Mouse (Mus musculus): ENCODE data around the gene Myo3b. TPM values are rescaled to one million over a fixed set of nuclear protein-coding genes. Genes with fewer than 3 reads are reported as not detected.

Gene Myo3b
- polyA plus RNA-seq, 1 experiment from 2014 or later, result 0.24 TPM

DNA sequence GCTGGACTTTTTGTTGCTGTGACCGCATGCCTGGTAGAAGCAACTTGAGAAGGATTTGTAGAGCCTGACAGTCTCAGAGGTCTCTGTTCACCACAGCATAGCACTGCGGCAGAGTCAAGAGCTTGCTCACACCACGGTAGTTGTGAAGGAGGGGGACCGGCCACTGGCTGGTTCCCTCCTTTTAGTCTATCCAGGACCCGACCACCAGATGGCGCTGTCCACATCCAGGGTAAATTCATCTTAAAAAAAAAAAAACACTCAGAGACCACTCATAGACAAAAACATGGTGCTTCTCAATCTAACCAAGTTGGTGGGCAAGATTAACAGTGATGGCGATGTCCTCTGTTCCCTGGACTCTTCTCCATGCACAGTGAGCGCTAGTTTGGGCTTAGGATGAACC lies 1.7 kb upstream of the Myo3b start:
- peak; percentile 52 for TF ChIP-seq CTCF (IDR thresholded peaks at IDR 0.05; ENCODE audit: low read depth)
- H3K4me1 ChIP-seq (ENCODE audit: insufficient read depth), result no peaks in the 10 kb centered on the region
- H3K27ac ChIP-seq (ENCODE audit: low read depth), result no peak overlapping the region
- no peak overlapping the region for H3K4me3 ChIP-seq (ENCODE audit: low read depth, low read length)
- ATAC-seq (ENCODE audit: insufficient read depth) (no peak), DNase-seq (peak; percentile 14)
- 74% methylated on average over 8 of the region's 8 CpGs for WGBS
- H3K27me3 ChIP-seq (ENCODE audit: insufficient read depth, low read length), result no peaks in the 10 kb centered on the region
- no peaks in the 10 kb centered on the region for H3K9me3 ChIP-seq (ENCODE audit: low read depth, low read length)
- no peak overlapping the region for H3K9ac ChIP-seq
- H3K4me2 ChIP-seq, result no peak overlapping the region
- no peaks in the 10 kb centered on the region for H3K36me3 ChIP-seq (ENCODE audit: insufficient read depth)

GRCm38 (mm10) chr2:70044466-70044865 lies 5.5 kb downstream of the Myo3b start:
- Histone ChIP-seq H3K4me2 (no peak overlapping the region), H3K36me3 (ENCODE audit: insufficient read depth) (no peaks in the 10 kb centered on the region), H3K4me1 (ENCODE audit: insufficient read depth) (no peaks in the 10 kb centered on the region), H3K4me3 (ENCODE audit: low read depth, low read length) (no peak overlapping the region), H3K9me3 (ENCODE audit: low read depth, low read length) (no peaks in the 10 kb centered on the region), H3K27me3 (ENCODE audit: insufficient read depth, low read length) (no peaks in the 10 kb centered on the region), H3K27ac (ENCODE audit: low read depth) (no peak overlapping the region), H3K9ac (no peak overlapping the region)
- TF ChIP-seq CTCF (IDR thresholded peaks at IDR 0.05; ENCODE audit: low read depth), result no peak
- no peak for ATAC-seq (ENCODE audit: insufficient read depth)
- no peak for DNase-seq
- WGBS, result 55% methylated on average over 6 of the region's 6 CpGs

- H3K4me3 ChIP-seq (ENCODE audit: low read depth, low read length), result no peak overlapping the region
- H3K27me3 ChIP-seq (ENCODE audit: insufficient read depth, low read length), result no peaks in the 10 kb centered on the region
- H3K36me3 ChIP-seq (ENCODE audit: insufficient read depth), result no peaks in the 10 kb centered on the region
- H3K9me3 ChIP-seq (ENCODE audit: low read depth, low read length), result no peaks in the 10 kb centered on the region
- no peak for ATAC-seq (ENCODE audit: insufficient read depth)
- no peaks in the 10 kb centered on the region for H3K4me1 ChIP-seq (ENCODE audit: insufficient read depth)
- no peak for DNase-seq
- no peak for TF ChIP-seq CTCF (IDR thresholded peaks at IDR 0.05; ENCODE audit: low read depth)
- H3K9ac ChIP-seq, result no peak overlapping the region
- whole genome bisulfite sequencing, result 84% methylated on average over 11 of the region's 11 CpGs
- no peak overlapping the region for H3K27ac ChIP-seq (ENCODE audit: low read depth)
- no peak overlapping the region for H3K4me2 ChIP-seq
Observed at GRCm38 (mm10) chr2:70047868-70048267, 8.9 kb downstream of the Myo3b start.

- no peaks in the 10 kb centered on the region for H3K27me3 ChIP-seq (ENCODE audit: insufficient read depth, low read length)
- no peak overlapping the region for H3K9ac ChIP-seq
- WGBS, result 79% methylated on average over 9 of the region's 9 CpGs
- H3K27ac ChIP-seq (ENCODE audit: low read depth), result no peak overlapping the region
- no peaks in the 10 kb centered on the region for H3K9me3 ChIP-seq (ENCODE audit: low read depth, low read length)
- H3K36me3 ChIP-seq (ENCODE audit: insufficient read depth), result no peaks in the 10 kb centered on the region
- H3K4me2 ChIP-seq, result no peak overlapping the region
- ATAC-seq (ENCODE audit: insufficient read depth) (no peak), DNase-seq (no peak)
- no peak overlapping the region for H3K4me3 ChIP-seq (ENCODE audit: low read depth, low read length)
- H3K4me1 ChIP-seq (ENCODE audit: insufficient read depth), result no peaks in the 10 kb centered on the region
- TF ChIP-seq CTCF (IDR thresholded peaks at IDR 0.05; ENCODE audit: low read depth), result no peak
Observed at GRCm38 (mm10) chr2:70053803-70054202, 14.9 kb downstream of the Myo3b start.

- ATAC-seq (ENCODE audit: insufficient read depth) (no peak), DNase-seq (no peak)
- Histone ChIP-seq H3K4me2 (no peak overlapping the region), H3K4me1 (ENCODE audit: insufficient read depth) (no peaks in the 10 kb centered on the region), H3K9me3 (ENCODE audit: low read depth, low read length) (no peaks in the 10 kb centered on the region), H3K27me3 (ENCODE audit: insufficient read depth, low read length) (no peaks in the 10 kb centered on the region), H3K36me3 (ENCODE audit: insufficient read depth) (no peaks in the 10 kb centered on the region), H3K9ac (no peak overlapping the region), H3K4me3 (ENCODE audit: low read depth, low read length) (no peak overlapping the region), H3K27ac (ENCODE audit: low read depth) (no peak overlapping the region)
- TF ChIP-seq CTCF (IDR thresholded peaks at IDR 0.05; ENCODE audit: low read depth), result no peak
- 92% methylated on average over 4 of the region's 4 CpGs for WGBS
Observed at GRCm38 (mm10) chr2:70058201-70058600, 19.3 kb downstream of the Myo3b start.

- 40% methylated on average over 11 of the region's 11 CpGs for WGBS
- Histone ChIP-seq H3K4me3 (ENCODE audit: low read depth, low read length) (no peak overlapping the region), H3K9ac (no peak overlapping the region), H3K9me3 (ENCODE audit: low read depth, low read length) (no peaks in the 10 kb centered on the region), H3K36me3 (ENCODE audit: insufficient read depth) (no peaks in the 10 kb centered on the region), H3K4me1 (ENCODE audit: insufficient read depth) (no peaks in the 10 kb centered on the region), H3K4me2 (no peak overlapping the region), H3K27me3 (ENCODE audit: insufficient read depth, low read length) (no peaks in the 10 kb centered on the region), H3K27ac (ENCODE audit: low read depth) (no peak overlapping the region)
- no peak for DNase-seq
- no peak for TF ChIP-seq CTCF (IDR thresholded peaks at IDR 0.05; ENCODE audit: low read depth)
- no peak for ATAC-seq (ENCODE audit: insufficient read depth)
Observed at GRCm38 (mm10) chr2:70060359-70061345, 21.7 kb downstream of the Myo3b start.

DNA sequence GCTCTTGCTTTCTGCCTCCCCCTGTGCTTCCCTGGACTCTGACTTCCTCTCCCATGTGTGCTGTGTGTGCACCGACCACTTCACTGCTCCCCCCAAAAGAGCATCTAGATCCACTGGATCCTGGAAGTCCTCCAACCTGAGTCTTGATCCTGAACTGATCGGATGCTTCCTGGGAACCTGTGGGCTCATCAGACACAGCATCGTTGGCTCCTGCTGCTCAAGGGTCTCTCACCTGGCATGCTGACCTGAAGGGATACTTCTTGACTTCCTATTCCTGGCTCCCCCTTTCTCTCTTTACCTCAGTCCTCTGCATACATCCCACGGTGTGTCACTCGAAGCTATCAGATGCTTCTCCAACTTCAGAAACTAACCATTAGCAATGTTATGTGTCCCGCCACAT lies 26.2 kb downstream of the Myo3b start:
- no peak for TF ChIP-seq CTCF (IDR thresholded peaks at IDR 0.05; ENCODE audit: low read depth)

More for the DNA sequence above, 26.2 kb downstream of the Myo3b start:
- Histone ChIP-seq H3K9me3 (ENCODE audit: low read depth, low read length) (no peaks in the 10 kb centered on the region), H3K4me3 (ENCODE audit: low read depth, low read length) (no peak overlapping the region), H3K4me1 (ENCODE audit: insufficient read depth) (no peaks in the 10 kb centered on the region), H3K27me3 (ENCODE audit: insufficient read depth, low read length) (no peaks in the 10 kb centered on the region), H3K9ac (no peak overlapping the region), H3K27ac (ENCODE audit: low read depth) (no peak overlapping the region), H3K4me2 (no peak overlapping the region), H3K36me3 (ENCODE audit: insufficient read depth) (no peaks in the 10 kb centered on the region)
- DNase-seq, result no peak
- no peak for ATAC-seq (ENCODE audit: insufficient read depth)
- 68% methylated on average over 6 of the region's 6 CpGs for WGBS

Measured in lung, embryonic 14.5 days (tissue).